Mouse (Mus musculus) kidney, adult 2 months (tissue): ENCODE measurements at regions not wholly inside any gene's neighbourhood (a gene's known extent, or its start where the extent isn't known, plus 50 kb on each side); places are given as distances from the start of the nearest gene placed in this dataset.

Source experiments
- CTCF ChIP-seq: fragments of 200-500 bp; conservative IDR thresholded peaks from 2 replicates; pipeline ENCODE4 v1.5.1; 2011; ENCODE audit warnings: low read depth, mild to moderate bottlenecking, control low read depth, low read length, moderate library complexity, mixed read lengths; ENCODE audit not compliant: insufficient read depth, insufficient read length
- POLR2A ChIP-seq: fragments of 200-500 bp; IDR thresholded peaks from one replicate; pipeline ENCODE4 v1.6.1; 2011; ENCODE audit warnings: low read depth, low read length, control low read depth

- TF ChIP-seq POLR2A (no peak), CTCF (no peak)
Measured at GRCm38 (mm10) chr4:83991195-83991594, 465.9 kb downstream of the Ccdc171 start.
